Mouse (Mus musculus): ENCODE measurements around the gene Tmem240.
"Not testable (repeated sequence)": the region's sequence is repeated elsewhere in the genome, so short reads cannot be mapped to it uniquely, and the experiment has no call there.

The Tmem240 gene

DNA sequence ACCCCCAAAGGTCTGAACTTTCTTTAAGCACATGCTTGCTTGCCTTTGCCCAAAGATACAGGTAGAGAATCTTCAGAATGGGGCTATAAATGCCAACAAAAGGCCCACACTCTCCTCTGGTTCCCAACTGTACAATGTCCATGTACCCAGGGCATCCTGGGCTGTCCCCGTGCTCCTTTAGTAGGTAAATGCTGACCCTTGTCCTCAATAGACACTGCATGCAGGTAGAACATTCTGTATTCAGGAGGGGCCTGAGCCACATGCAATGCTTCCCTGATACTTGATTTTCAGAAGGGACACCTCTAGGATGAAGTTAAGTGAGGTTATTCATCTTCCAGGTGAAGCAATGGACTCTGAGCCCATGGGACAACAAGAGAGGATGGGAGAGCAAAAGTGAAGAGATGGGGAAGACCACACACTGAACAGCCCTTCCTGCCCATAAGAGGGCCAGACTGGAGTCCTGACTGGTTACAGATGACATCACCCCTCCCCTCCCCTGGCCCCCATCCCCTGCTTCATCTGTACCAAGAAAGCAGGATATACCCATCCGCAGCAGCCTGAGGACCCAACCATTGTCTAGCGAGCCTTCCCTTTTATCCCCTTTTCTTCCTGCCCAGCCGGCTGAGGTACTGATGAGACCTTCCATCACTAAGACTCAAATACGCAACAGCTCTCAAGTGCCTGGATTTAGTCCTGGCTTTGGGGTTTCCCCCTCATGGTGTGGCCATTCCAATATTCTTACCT lies 38.9 kb downstream of the Tmem240 start:
- DNase-seq = no peak

DNA sequence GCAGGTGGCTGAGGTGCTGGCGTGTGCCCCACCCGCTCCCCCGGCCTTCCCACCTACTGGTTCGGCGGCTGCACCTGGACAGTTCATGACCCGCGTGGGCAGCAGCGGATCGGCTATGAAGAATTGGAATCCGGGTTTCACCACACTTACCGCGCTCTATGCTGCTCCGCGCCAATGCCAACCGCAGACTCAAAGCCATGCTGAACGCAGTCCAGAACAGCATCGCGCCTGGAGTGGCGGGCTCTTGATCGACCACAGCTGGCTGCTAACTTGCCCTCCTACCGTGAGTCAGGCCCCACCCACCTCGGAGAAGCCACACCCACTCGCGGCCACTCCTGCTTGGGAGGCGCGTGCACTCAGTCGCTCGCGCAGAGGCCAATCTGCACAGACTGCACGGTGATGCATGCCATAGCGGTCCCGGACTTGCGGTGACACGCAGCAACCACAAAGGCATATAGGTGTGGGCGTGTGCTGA lies 39.7 kb downstream of the Tmem240 start, which contains the start of gene Vwa1:
Vwa1 (minus strand) TSS at position 419 of the 475 bp plus-strand sequence.
- peak; percentile 90 for DNase-seq

DNA sequence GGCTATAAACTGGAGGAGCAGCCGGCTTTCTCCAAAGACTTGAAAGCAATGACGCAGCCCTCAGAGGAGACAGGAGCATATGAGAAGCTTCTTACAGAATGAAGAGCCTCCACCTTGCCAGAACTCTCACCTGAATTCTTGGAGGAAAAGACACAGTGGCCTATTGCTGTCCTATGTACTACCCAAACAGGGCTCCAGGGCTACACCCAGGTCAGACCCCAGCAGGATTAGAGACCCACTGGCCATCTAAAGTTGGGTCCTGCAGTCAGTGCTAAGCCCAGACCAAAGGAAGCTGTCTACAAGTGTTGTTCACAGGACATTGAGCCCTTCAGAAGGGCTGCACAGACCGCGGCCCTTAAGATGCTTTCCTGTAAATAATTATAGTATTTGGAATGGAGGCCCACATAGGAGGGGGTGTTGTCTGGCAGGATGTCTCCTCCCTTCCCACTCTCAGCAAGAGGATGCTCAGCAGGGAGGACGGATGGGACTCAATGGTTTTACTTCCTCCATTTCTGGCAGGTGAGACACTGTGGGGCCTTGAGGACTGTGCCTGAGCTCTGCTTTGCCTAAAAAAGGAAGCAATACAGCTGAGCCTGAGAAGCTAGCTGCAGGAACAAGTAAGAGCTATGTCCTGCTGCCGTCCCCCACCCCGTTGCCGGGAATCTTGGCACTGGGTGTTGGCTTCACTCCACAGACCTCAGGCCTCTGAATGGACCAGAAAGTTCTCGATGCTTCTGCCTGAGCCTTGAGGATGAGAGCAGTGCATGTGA lies 40.6 kb downstream of the Tmem240 start:
- DNase-seq = no peak

DNA sequence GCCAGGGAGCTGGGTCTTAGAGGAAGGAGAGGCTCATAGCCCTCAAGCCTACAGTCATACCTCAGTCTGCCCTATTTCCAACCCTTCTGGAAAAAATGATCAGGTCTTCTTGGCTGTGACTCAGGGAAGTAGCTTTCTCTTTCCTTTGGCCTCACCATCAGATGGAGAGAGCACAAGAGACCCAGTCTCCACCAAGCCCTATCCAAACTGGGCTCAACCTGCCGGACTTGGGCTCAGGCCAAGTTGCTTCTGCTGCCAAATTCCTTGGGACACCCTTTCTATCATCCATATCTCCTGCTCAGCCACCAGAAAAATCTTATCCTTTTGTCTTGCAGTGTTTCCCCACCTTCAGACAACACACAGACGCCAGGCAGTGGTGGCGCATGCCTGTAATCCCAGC lies 41.3 kb downstream of the Tmem240 start:
- no peak for DNase-seq

DNA sequence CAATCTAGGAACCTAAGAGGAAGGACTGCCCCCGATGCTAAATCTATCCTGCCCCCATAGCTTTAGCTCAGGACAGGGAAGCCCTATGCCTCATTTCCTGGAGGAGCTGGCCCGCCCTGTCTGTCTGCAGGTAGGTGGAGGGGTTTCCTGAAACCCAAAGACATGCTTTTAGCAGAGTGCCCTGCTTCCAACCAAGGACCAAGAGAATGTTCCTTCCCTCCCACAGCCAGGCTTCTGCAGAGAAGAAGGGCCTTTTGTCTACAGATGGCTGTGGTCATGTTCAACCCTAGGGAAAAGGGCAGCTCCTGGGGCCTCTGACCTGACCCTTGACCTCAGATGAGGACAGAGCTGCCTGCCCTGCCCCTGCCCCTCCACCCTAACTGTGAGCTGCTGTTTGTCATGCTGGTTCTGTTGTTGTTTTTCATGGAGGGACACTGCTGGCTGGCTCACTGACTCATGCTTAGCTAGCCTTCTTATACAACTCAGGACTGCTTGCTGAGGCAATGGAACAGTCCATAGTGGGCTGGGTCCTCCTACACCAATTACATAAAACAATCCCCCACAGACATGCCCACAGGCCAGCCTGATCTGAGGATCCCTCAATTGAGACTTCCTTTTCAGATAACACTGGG lies 42.2 kb downstream of the Tmem240 start:
- peak; percentile 38 for DNase-seq

DNA sequence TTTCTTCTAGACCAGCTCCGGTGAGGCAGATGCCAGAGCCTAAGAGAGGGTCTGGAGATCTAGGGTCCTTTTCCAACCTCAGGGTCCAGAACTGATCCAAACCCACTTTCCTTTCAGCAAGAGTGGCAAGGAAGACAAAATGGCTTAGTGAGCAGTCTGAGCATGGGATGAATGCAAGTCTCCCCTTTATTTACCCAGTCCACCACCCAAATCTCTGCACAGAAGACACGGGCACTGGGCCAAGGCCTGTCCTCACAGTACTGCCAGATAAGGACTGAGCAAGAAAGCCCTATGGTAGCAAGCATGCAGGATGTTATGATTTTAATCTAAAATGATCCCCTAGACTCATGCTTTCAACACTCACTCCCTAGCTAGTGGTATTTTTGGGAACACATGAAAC lies 43.2 kb downstream of the Tmem240 start:
- no peak for DNase-seq

DNA sequence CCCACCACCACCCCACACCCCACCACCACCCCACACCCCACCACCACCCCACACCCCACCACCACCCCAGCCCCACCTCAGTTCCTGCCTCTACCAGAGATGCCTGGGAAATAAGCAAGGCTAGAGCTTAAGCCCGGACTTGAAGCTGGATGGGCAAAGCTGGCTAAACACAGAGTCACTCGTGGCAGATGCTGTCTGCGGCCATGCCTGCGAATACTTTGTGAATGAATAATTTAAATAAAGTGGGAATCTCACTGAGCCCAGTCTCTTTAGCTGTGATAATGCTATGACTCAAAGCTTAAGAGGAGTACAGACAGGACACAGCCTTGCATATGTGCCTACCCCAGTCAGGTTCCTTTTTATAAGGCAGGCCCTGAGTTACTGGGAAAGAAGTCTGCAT lies 44.9 kb downstream of the Tmem240 start:
- no peak for DNase-seq

DNA sequence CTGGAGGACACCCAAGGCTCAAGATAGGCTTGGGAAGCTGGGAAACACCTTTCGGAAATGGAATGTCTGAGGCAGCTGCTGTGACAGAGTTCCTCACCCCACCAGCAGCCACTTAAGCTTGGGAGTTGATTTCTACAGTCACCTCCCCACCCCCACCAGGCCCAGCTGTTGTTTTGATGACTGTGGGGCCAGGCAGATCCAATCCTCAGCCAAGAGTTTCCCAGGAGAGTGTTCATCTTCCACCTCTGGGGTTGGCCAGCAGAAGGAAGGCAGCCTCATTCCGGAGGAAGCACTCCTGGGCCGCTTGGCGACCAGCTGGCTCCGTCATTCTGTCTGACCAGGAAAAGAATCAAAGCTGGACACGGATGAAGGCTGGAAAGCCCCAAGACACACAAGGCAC lies 46.3 kb downstream of the Tmem240 start:
- peak; percentile 43 for DNase-seq

DNA sequence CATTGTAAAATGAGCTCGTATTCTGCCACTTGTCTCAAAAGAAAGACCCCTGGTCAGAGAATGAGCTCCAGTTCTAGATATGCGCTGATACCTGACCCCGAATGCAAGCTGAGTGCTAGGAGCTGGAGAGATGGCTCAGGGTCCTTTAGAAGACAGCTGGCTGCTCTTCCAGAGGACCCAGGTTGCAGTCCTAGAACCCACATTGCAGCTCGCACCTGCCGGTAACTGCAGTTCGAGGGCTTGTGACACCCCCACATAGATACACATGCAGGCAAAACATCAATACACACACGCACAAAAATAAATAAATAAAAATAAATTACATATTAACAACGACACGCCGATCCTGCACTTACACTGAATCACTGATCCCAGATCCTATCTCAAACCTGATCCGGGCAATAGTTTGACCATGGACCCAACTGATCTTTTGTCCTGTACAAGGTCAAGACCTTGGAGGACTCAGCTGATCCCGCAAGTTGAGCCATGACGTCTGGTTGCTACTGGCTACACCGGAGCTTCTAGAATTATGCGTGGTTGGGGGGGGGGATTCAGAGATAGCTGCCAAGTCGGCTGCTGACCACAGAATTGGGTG lies 49.0 kb downstream of the Tmem240 start:
- DNase-seq = no peak

DNA sequence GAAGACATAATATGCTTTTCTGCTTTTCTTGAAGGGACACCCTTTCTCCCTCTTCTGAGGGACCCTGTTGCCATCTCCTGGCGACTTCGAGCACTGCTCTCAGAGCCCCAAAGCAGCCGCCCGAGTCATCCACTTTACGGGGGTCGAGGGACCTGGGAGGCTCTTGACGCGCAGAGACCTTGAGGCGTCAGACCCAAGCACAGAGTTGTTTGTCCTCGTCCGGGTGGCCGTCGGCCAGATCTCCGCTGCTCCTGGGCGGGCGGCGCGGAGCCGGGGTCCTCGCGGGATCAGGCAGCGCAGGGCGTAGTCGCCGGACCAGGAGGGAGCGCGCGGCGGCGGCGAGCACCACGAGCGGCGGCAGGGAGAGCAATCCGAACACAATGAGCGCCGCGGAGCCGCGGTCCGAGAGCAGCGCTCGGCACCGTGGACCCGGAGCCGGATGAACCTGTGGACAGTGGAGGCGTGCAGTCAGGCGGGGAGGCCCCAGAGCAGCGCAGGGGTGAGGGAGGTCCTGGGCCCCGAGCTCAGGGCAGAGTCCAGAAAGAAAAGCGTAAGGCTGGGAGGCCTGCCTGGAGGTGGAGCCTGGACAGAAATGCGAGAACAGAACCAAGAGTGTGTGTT lies 49.6 kb downstream of the Tmem240 start:
- DNase-seq = peak; percentile 90

DNA sequence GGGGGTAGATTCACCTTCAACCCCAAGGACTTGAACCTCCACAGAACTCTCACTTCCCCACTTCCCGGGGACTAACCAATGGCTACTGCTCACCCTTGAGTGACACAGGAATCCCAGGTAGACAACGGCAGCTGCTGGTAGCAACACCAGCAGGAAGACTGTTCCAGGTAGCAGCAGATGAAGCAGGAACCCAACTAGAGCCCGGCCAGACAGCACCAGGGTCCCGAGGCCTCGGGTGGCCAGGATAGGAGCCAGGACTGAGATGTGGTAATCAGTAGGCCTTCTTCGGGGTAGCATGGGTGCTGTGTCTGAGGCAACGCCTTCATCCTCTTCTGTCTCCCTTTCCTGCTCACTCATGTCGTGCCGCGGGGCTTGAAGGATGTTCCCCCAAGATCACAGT lies 50.6 kb downstream of the Tmem240 start:
- no peak for DNase-seq

DNA sequence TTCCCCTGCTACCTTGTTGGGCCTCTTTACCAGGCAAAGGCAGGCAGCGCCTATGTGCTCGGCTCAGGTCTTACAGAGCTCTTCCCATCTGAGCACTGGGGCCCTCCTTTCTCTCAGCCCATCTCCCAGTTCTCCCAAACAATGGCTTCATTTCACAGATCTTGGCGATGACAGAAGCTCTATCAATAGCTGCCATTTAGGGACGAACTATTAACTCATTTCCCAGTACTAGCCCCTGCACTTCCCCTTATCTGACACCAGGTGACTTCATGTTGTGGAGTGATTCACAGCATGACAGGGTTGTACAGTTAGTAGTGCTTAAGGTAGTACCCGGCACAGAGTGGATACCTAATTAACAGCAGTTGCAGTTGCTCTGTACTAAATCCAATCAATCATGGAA lies 51.2 kb downstream of the Tmem240 start, which contains the start of gene Tmem88b:
Tmem88b (minus strand) TSS at position 56 of the 400 bp plus-strand sequence.
- DNase-seq = no peak

DNA sequence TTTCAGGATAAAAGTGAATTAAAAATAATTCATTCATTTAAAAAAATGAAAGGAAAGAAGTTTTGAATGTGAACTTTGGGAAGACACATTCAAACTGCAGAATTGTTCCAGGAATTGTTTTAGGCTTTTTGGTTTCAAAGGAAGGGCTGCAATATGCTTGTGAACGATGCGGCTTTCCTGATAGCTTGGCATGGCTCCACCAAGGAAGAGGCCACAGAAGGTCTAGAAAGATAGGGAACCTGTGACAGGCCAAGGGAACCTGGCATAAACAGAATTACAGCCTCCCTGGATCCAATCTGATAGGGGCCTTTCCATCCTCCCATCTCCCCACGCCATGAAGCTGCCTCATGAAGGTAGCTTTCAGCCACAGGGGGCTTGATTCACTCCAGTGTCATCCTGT lies 53.7 kb downstream of the Tmem240 start:
- DNase-seq = no peak

DNA sequence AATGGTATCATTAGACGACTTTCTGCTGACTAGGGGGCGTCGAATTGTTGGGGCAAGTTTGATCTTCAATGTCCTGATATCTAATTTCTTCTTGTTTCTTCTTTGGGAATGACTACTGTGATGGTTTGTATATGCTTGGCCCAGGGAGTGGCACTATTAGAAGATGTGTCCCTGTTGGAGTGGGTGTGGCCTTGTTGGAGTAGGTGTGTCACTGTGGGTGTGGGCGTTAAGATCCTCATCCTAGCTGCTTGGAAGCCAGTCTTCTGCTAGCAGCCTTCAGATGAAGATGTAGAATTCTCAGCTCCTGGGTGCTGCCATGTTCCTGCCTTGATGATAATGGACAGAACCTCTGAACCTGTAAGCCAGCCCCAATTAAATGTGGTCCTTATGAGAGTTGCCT lies 54.2 kb downstream of the Tmem240 start:
- DNase-seq = not testable (repeated sequence)

DNA sequence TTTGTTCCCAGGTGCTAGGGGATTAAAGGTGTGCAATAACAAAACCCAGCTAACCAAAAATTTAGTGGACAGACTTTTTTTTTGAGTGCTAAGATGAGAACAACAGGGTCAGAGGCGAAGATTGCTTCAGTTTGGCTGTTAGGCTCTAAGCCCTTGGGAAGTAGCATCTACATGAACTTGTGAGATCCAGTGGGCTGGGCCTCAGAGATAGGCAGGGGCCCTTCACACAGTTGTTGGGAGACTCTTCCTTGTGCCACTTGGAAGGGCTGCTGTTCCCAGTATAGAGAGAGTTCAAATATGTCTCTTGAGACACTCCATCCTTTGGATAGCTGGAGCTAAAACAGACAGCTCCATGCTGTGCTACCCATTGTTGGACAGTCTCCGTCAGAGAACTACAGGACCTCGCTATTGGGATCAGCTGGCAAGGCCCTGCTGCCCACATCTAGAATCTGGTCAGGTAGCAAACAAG lies 55.5 kb downstream of the Tmem240 start, which contains the start of gene Ankrd65:
Ankrd65 (plus strand) TSS at position 419 of the 469 bp plus-strand sequence.
- DNase-seq = no peak
